Mouse (Mus musculus) effector memory CD4-positive, alpha-beta T cell, adult 5 months (primary cell): ENCODE measurements around the gene Klk1b16. TPM values are rescaled to one million over a fixed set of nuclear protein-coding genes. Genes with fewer than 3 reads are reported as not detected.

Experiments
- polyA plus RNA-seq: library from polyadenylated mRNA; unstranded; fragments of 100-300 nt; shearing (Covaris generic); gene quantifications from one replicate; pipeline ENCODE4 v1.2.1, GENCODE M21; 2017

The Klk1b16 gene
- polyA plus RNA-seq: not detected

DNA sequence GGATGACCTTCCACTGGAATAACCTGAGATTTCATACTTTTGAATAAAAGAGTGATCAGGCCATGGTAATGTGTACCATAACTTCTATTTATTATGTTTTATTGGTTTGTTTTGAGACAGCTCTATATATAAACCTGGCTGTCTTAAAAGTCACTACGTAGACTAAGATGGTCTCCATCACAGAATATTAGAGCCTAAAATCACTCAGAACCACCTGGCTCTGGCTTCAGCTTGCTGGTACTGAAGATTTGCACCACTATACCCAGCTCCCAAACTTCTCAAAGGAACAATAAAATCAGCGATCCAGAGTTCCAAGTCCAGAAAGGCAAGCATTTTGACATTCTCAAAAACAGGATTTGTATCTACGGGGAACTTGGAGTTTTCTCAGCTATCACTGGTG is at the start of gene Klk1b16:
Klk1b16 (plus strand) TSS at position 301 of the 400 bp plus-strand sequence.

DNA sequence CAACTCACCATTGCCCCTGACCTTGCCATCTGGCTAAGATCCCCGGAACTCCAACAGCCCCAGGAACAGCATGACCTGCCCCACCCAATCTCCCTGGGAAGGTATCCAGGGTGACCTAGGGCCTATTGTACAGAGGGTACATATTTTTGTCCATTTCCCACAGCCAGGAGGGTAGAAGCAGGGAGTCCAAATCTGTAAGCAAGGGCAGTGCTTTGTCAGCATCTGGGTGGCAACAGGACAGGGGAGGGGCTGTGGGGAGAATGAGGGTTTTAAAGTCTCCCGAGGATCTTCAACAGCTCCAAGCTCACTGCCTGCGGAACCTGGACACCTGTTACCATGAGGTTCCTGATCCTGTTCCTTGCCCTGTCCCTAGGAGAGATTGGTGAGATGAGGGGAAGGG is 34.5 kb upstream of the Klk1b16 start, which contains the start of gene Klk1b21:
Klk1b21 (plus strand) TSS at position 301 of the 400 bp plus-strand sequence.

DNA sequence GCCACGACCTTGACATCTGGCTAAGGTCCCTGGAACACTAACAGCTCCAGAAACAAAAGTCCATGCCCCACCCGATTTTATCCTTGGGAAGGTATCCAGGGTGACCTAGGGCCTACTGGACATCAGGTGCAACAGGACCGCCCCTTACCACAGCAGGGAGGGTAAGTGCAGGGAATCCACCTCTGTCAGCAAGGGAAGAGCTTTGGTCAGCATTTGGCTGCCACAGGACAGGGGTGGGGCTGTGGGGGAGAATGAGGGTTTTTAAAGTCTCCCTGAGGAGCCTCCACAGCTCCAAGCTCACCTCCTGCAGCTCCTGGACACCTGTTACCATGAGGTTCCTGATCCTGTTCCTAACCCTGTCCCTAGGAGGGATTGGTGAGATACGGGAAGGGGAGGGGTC is 24.2 kb upstream of the Klk1b16 start, which contains the start of gene Klk1b22:
Klk1b22 (plus strand) TSS at position 301 of the 400 bp plus-strand sequence.

DNA sequence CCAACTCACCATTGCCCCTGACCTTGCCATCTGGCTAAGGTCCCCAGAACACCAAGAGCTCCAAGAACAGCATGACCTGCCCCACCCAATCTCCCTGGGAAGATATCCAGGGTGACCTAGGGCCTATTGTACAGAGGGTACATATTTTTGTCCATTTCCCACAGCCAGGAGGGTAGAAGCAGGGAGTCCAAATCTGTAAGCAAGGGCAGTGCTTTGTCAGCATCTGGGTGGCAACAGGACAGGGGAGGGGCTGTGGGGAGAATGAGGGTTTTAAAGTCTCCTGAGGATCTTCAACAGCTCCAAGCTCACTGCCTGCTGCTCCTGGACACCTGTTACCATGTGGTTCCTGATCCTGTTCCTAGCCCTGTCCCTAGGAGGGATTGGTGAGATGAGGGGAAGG is 51.4 kb downstream of the Klk1b16 start, which contains the start of gene Klk1b24:
Klk1b24 (plus strand) TSS at position 301 of the 400 bp plus-strand sequence.

Other genes starting within 250 kb of the Klk1b16 start
- gene Klk15, start 203.0 kb upstream of the Klk1b16 start, polyA plus RNA-seq: not detected
- not detected for gene Klk1b8, start 186.1 kb upstream of the Klk1b16 start, polyA plus RNA-seq
- not detected for gene Klk1b1, start 170.0 kb upstream of the Klk1b16 start, polyA plus RNA-seq
- not detected for gene Klk1b9, start 160.7 kb upstream of the Klk1b16 start, polyA plus RNA-seq
- gene Klk1b11, start 140.9 kb upstream of the Klk1b16 start, polyA plus RNA-seq: not detected
- not detected for gene Klk1b26, start 124.6 kb upstream of the Klk1b16 start, polyA plus RNA-seq
- gene Klk1b27, start 84.5 kb upstream of the Klk1b16 start, polyA plus RNA-seq: not detected
- not detected for gene Klk1b21, start 34.4 kb upstream of the Klk1b16 start, polyA plus RNA-seq
- not detected for gene Klk1b22, start 24.1 kb upstream of the Klk1b16 start, polyA plus RNA-seq
- gene Klk1b24, start 51.5 kb downstream of the Klk1b16 start, polyA plus RNA-seq: not detected
- gene Klk1b3, start 61.4 kb downstream of the Klk1b16 start, polyA plus RNA-seq: not detected
- not detected for gene Klk1b4, start 70.7 kb downstream of the Klk1b16 start, polyA plus RNA-seq
- gene Klk1b5, start 79.2 kb downstream of the Klk1b16 start, polyA plus RNA-seq: not detected
- gene Klk1, start 88.6 kb downstream of the Klk1b16 start, polyA plus RNA-seq: not detected
- gene Gm36864, start 99.4 kb downstream of the Klk1b16 start, polyA plus RNA-seq: not detected
- gene 1700028J19Rik, start 109.9 kb downstream of the Klk1b16 start, polyA plus RNA-seq: 0.85 TPM
- 192 TPM for gene 2410002F23Rik, start 110.0 kb downstream of the Klk1b16 start, polyA plus RNA-seq
- not detected for gene Acp4, start 120.6 kb downstream of the Klk1b16 start, polyA plus RNA-seq
- gene Gm15517, start 124.7 kb downstream of the Klk1b16 start, polyA plus RNA-seq: not detected
- 0.12 TPM for gene Clec11a, start 170.1 kb downstream of the Klk1b16 start, polyA plus RNA-seq
- 0.47 TPM for gene Shank1, start 173.5 kb downstream of the Klk1b16 start, polyA plus RNA-seq
- gene Syt3, start 247.3 kb downstream of the Klk1b16 start, polyA plus RNA-seq: 0.77 TPM
- not detected for gene 1700008O03Rik, start 249.1 kb downstream of the Klk1b16 start, polyA plus RNA-seq